Mouse (Mus musculus) hindbrain, embryonic 12.5 days (tissue): ENCODE results near the gene Rbm28. TPM values are rescaled to one million over a fixed set of nuclear protein-coding genes. Genes with fewer than 3 reads are reported as not detected.
A peak's percentile ranks its signal among the peaks of the same experiment; 100 is the strongest.
"Not testable (repeated sequence)": the region's sequence is repeated elsewhere in the genome, so short reads cannot be mapped to it uniquely, and the experiment has no call there.

Experiments used
- ATAC-seq: fragments of 200-750 bp; cut with Nextera tagmentation; 2 replicates; pipeline ENCODE4 v1.8.0; 2017; ENCODE audit warnings: moderate TSS enrichment; ENCODE audit not compliant: low FRiP score
- H3K27ac ChIP-seq: fragments of 300-500 bp; sonication (generic); 2 replicates; pipeline ENCODE4 v1.5.1; 2016; ENCODE audit warnings: mild to moderate bottlenecking
- H3K27me3 ChIP-seq: fragments of 300-500 bp; sonication (generic); 2 replicates; pipeline ENCODE4 v1.6.1; 2016; ENCODE audit warnings: mild to moderate bottlenecking
- H3K36me3 ChIP-seq: fragments of 300-500 bp; sonication (generic); 2 replicates; pipeline ENCODE4 v1.6.1; 2016; ENCODE audit warnings: mild to moderate bottlenecking
- H3K4me1 ChIP-seq: fragments of 300-500 bp; sonication (generic); 2 replicates; pipeline ENCODE4 v1.6.1; 2016
- H3K4me2 ChIP-seq: fragments of 300-500 bp; sonication (generic); replicated peaks from 2 replicates; pipeline ENCODE4 v1.6.1; 2016; ENCODE audit warnings: mild to moderate bottlenecking
- H3K4me3 ChIP-seq: fragments of 300-500 bp; sonication (generic); 2 replicates; pipeline ENCODE4 v1.5.1; 2016; ENCODE audit warnings: mild to moderate bottlenecking
- H3K9ac ChIP-seq: fragments of 300-500 bp; sonication (generic); 2 replicates; pipeline ENCODE4 v1.6.1; 2016; ENCODE audit warnings: mild to moderate bottlenecking, moderate library complexity
- H3K9me3 ChIP-seq: fragments of 300-500 bp; sonication (generic); replicated peaks from 2 replicates; pipeline ENCODE4 v1.6.1; 2016; ENCODE audit warnings: mild to moderate bottlenecking
- WGBS: fragments of 180-500 bp; shearing (Covaris S2); methylation state at CpG from one replicate; pipeline ENCODE4 v1.1.7; 2016; 5-methylcytosine and 5-hydroxymethylcytosine counted together
- polyA plus RNA-seq: library from polyadenylated mRNA; unstranded; fragments of >200 nt; fragmentation: Nextera tagmentation; extraction: Ambion mirVana; gene quantifications from 2 replicates; pipeline ENCODE4 v1.2.1, GENCODE M21; 2016

The Rbm28 gene
- polyA plus RNA-seq, 1 experiment from 2014 or later: 61.0 TPM

DNA sequence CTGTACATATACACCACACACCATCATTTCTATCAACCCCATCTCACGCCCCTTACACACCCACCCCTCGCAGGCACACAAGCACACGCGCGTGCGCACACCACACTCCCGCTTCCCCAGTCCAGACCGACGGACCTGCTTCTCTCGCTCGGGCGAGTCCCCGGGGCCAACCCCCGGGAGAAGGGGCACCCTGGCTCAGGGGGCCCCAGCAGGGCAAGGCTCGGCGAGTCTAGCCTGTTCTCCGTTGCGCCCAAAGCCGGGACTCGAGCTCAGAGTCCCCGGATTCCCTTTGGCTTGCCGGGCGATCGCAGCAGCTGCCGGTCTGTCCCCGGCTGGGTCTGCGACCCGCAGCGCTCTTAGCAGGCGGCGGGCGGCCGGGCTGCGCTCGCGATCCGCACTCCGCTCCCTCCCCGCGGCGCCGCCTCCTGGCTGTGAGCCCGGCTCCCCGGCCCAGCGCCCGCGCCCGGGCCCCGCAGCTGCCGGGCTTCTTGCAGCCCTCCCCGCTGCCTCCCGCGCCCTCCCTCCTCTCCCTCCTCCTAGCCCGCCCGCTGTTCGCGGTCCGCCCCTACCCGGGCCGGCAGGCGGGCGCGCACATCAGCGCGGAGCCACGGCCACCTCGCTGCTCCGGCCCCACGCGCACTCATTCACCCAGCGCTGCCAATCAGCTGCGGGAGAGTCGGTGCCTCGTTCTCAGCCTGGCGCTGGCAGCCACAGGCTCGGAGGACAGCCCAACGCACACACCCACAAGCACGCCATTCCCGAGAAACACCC, 14.3 kb upstream of the Rbm28 start, which contains the start of gene Prrt4:
Gene Prrt4, minus strand, starts transcription at position 697 of the 771 bp plus-strand sequence.
- H3K36me3 ChIP-seq: no peaks in the 10 kb centered on the region
- H3K27me3 ChIP-seq: peaks cover 62% of the 10 kb centered on the region
- H3K4me3 ChIP-seq: peak within 1 kb of the TSS; percentile 56
- H3K4me2 ChIP-seq: peak within 1 kb of the TSS; percentile 90
- WGBS: 1% methylated on average over 74 of the region's 79 CpGs
- peaks cover 15% of the 10 kb centered on the region for H3K4me1 ChIP-seq
- peak; percentile 87 for ATAC-seq
- H3K27ac ChIP-seq: peak within 1 kb of the TSS; percentile 82
- H3K9ac ChIP-seq: peak within 1 kb of the TSS; percentile 81
- no peaks in the 10 kb centered on the region for H3K9me3 ChIP-seq

DNA sequence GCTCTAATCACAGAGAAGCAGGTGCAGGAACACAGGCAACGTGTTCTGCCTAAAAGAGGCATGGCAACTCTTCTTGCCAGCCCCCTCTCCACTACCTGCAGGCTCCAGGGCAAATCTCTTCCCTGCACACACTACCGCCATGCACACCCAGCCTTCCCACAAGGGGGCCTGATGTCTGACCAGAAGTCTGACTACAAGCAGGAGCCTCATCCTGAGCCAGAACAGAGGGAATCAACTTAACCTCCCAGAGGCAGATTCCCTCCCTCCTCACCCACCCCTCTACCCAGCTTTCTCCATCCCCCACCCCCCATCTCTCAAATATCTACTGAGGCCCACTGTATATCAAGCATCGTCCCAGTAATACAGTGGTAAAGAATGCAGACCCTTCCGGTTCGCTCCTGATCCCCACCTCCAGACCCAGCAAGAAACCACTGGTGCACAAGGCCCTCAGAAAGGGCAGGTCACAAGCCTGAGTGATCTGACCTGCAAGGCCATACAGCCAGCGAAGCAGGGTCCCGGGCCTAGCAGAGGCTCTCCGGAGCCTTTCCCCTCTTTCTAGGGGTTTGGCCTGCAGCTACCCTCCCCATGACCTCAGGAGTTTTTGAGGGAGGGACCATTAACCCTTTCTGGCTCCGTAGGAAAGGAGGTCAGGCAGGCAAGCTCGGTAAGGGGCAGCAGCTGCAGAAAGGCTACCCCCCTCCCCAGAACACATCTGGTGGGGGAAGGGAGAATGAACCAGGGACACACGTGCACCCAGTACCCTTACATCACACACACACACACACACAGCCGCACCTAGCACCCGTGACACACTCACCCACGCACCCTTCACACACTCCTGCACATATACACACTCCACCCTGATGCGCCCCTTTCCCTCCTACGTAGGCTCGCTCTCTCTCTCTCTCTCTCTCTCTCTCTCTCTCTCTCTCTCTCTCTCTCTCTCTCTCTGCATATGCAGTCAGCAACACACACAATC, 13.4 kb upstream of the Rbm28 start:
- H3K4me1 ChIP-seq: peaks cover 15% of the 10 kb centered on the region
- 11% methylated on average over 15 of the region's 17 CpGs for WGBS
- H3K4me3 ChIP-seq: peak overlapping the region; percentile 56
- peak overlapping the region; percentile 90 for H3K4me2 ChIP-seq
- H3K27me3 ChIP-seq: peaks cover 71% of the 10 kb centered on the region
- ATAC-seq: peak; percentile 70
- no peaks in the 10 kb centered on the region for H3K36me3 ChIP-seq
- H3K27ac ChIP-seq: peak overlapping the region; percentile 82; the same call in 1 of the 2 replicates
- peak overlapping the region; percentile 81 for H3K9ac ChIP-seq
- H3K9me3 ChIP-seq: no peaks in the 10 kb centered on the region

DNA sequence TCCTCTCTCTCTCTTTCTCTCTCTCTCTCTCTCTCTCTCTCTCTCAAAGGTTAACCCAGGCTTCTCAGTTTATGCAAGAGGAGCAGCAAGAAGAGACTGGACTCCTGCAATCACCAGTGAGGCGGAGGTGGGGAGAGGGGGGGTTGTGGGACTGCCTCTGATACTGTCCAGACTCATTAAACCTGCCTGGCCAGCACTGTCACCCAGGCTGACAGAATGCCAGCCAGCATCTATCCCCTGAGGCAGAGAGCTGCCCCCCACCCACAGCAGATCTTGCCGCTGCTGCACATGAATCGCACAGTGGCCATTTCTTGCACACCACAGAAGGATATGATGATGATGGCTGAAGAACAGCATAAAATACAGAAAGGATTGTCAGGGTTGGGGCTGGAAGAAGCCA, 10.3 kb upstream of the Rbm28 start:
- Histone ChIP-seq H3K4me2 (no peak overlapping the region), H3K9me3 (no peaks in the 10 kb centered on the region), H3K36me3 (no peaks in the 10 kb centered on the region), H3K27me3 (peaks cover 79% of the 10 kb centered on the region), H3K4me1 (peaks cover 29% of the 10 kb centered on the region), H3K9ac (no peak overlapping the region), H3K4me3 (no peak overlapping the region), H3K27ac (no peak overlapping the region)
- ATAC-seq: no peak
- 78% methylated on average over 3 of the region's 3 CpGs for WGBS

DNA sequence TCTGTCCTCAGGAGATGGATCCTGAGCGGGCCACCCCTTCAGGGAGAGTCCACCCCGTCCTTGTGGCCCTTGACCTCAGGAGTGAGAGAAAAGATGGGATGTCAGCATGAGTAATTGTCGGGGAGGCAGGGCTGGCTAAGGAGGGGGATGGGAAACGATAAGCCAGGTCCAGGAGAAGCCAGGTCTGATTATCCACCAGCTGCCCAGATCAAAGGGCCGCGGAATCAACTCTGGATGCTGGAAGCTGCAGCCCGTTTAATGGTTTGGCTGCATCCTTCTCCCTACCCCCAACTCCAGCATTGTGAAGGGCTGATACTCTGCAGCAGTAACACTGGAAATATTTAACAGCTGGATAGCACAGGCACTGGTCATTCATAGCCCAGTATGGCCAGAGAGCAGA, 9.6 kb upstream of the Rbm28 start:
- peaks cover 33% of the 10 kb centered on the region for H3K4me1 ChIP-seq
- peaks cover 83% of the 10 kb centered on the region for H3K27me3 ChIP-seq
- H3K4me3 ChIP-seq: no peak overlapping the region
- no peaks in the 10 kb centered on the region for H3K9me3 ChIP-seq
- ATAC-seq: no peak
- no peak overlapping the region for H3K9ac ChIP-seq
- WGBS: 18% methylated on average over 7 of the region's 7 CpGs
- no peaks in the 10 kb centered on the region for H3K36me3 ChIP-seq
- H3K4me2 ChIP-seq: no peak overlapping the region
- H3K27ac ChIP-seq: no peak overlapping the region

DNA sequence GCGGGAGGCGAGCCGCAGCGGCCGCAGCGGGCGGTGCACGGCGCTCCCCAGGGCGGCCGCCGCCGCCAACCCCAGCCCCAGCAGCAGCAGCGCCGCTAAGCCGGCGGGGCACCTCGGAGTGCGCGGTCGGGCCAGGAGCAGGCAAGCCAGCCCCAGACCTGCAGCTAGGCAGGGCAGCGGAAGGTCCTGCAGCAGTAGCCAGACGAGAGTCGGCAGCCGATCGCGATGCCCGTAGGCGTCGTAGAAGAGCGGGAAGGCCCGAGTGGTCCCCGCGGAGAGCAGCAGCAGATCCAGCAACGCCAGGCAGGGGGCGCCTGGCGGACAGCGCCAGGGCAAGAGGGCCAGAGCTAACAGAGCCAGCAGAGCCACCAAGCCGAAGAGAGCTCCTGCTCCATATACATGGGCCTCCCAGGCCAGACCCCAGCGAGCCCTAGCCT, 6.2 kb upstream of the Rbm28 start:
- ATAC-seq: peak; percentile 75
- under 1% methylated on average over 40 of the region's 40 CpGs for WGBS
- H3K27ac ChIP-seq: no peak overlapping the region
- peak overlapping the region; percentile 51 for H3K4me3 ChIP-seq
- peaks cover 80% of the 10 kb centered on the region for H3K27me3 ChIP-seq
- peaks cover 23% of the 10 kb centered on the region for H3K4me1 ChIP-seq
- no peaks in the 10 kb centered on the region for H3K36me3 ChIP-seq
- H3K9me3 ChIP-seq: no peaks in the 10 kb centered on the region
- H3K9ac ChIP-seq: peak overlapping the region; percentile 69
- peak overlapping the region; percentile 99 for H3K4me2 ChIP-seq

DNA sequence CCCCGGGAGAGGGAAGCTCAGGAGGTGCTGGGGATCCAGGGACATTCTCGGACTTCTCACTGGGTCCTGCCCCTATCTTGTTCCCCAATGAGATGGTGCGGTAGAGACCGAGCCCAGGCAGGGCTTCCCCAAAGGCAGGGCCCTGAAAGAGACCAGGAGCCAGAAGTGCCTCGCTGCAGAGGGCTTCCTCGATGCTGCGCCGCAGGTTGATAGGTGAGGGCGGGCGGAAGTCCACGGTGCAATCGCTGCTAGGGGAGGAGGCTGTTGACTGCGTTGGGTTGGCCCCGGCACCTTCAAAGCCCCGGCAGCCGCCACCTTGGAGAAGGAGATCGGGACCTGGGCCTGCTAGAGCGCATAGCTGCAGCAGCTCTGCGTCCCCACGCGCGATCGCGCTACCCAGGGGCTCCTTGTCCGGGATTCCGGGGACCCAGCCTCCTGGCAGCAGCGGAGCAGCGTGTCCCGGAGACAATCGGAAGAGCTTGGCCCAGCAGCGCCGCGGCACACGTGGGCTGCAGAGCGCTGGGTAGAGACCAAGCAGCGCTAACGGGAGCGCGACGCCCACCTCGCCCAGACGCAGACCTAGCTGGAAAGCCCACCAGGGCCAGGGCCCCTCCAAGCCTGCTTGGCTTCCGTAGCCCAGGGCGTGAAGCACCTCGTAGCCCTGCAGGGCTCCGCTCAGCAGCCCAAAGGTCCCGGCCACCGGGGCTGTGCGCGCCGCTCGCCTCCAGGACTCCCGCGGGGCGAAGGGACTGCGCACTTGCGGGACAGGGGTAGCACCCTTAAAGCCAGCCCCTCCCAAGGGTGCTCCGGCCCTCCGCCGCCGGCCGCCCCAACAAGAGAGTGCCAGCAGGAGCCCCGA, 5.5 kb upstream of the Rbm28 start:
- under 1% methylated on average over 57 of the region's 63 CpGs for WGBS
- H3K9ac ChIP-seq: peak overlapping the region; percentile 69
- H3K27me3 ChIP-seq: peaks cover 76% of the 10 kb centered on the region
- no peaks in the 10 kb centered on the region for H3K36me3 ChIP-seq
- peak; percentile 65 for ATAC-seq
- H3K4me3 ChIP-seq: peak overlapping the region; percentile 51
- no peak overlapping the region for H3K27ac ChIP-seq
- peaks cover 23% of the 10 kb centered on the region for H3K4me1 ChIP-seq
- peak overlapping the region; percentile 99 for H3K4me2 ChIP-seq
- H3K9me3 ChIP-seq: no peaks in the 10 kb centered on the region

DNA sequence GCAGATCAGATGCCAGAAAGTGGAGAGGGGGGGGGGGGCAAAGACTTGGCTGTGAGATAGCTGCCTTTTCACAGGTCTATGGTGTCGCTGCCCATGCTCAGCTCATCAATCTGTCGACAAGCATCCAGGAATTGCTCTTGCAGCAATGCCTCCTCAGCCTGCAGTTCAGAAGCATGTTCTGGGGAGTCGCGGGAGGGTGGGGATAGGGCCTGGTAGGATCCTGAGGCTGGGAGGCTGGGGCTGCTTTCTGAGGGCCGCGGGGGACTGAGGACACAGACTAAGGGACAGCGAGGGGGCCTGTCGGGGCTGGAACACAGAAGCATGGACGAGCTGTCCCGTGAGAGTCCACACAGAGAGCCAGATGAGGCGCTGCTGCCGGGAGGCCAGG, 4.9 kb upstream of the Rbm28 start:
- WGBS: 2% methylated on average over 12 of the region's 12 CpGs
- ATAC-seq: no peak

DNA sequence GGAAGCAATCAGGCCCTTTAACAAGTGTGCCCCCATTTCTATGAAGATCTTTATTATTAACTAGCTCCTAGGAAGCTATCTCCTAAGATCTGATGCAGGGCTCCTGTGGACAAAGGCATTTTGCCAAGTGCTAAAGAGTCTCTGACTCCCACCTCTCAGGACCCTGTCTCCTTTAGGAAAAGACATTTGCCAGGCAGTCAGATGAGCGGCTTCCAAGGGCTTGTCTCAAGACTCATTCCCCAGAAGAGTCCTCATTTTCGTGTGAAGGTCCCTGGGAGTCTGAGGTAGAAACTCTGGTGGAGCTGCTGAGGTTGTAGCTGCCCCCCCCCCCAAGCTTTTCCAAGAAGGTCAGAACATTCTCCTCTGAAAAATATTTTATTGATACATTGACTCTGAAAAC, 4.1 kb upstream of the Rbm28 start:
- Histone ChIP-seq H3K27me3 (peaks cover 70% of the 10 kb centered on the region), H3K4me3 (no peak overlapping the region), H3K4me2 (no peak overlapping the region), H3K9ac (no peak overlapping the region), H3K36me3 (no peaks in the 10 kb centered on the region), H3K27ac (no peak overlapping the region), H3K4me1 (peaks cover 26% of the 10 kb centered on the region), H3K9me3 (no peaks in the 10 kb centered on the region)
- 44% methylated on average over 2 of the region's 2 CpGs for WGBS
- no peak for ATAC-seq

More for the DNA sequence above, 4.9 kb upstream of the Rbm28 start:
- no peaks in the 10 kb centered on the region for H3K36me3 ChIP-seq
- peaks cover 23% of the 10 kb centered on the region for H3K4me1 ChIP-seq
- H3K9me3 ChIP-seq: no peaks in the 10 kb centered on the region
- peaks cover 74% of the 10 kb centered on the region for H3K27me3 ChIP-seq
- peak overlapping the region; percentile 51 for H3K4me3 ChIP-seq
- H3K4me2 ChIP-seq: peak overlapping the region; percentile 99
- peak overlapping the region; percentile 69; the same call in 1 of the 2 replicates for H3K9ac ChIP-seq
- H3K27ac ChIP-seq: no peak overlapping the region

DNA sequence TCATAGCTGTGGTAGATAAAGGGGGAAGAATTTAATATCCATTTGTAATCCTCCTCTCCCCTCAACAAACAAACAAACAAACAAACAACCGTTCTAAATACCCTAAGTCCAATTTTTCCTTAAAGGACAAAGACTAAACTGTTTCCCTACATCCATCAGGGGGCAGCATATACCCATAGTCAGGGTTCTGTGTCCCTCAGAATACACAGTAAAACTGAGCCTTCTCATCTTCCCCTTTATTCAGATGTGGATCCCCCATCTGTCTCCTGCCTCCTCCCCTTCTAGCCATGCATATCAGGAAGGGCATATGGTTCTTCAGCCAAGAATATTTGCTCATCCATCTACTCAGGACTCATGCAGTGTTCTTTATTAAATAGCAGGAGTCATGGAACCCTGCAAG, 1.4 kb upstream of the Rbm28 start:
- H3K27ac ChIP-seq: no peak overlapping the region

DNA sequence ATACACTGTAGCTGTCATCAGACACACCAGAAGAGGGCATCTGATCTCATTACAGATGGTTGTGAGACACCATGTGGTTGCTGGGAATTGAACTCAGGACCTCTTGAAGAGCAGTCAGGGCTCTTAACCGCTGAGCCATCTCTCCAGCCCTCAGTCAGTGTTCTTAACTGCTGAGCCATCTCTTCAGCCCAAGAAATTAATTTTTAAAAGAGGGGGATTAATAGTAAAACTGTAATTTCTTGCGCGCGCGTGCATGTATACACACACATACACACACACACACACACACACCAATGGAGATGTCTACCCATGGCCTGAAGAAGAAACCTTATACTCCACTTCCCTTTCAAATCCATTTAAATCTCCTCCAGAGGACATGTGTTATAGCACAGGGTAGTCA, 3.5 kb downstream of the Rbm28 start:
- peaks cover 38% of the 10 kb centered on the region for H3K36me3 ChIP-seq

More for the DNA sequence above, 1.4 kb upstream of the Rbm28 start:
- 7% methylated on average over 1 of the region's 1 CpGs for WGBS
- H3K36me3 ChIP-seq: no peaks in the 10 kb centered on the region
- H3K4me3 ChIP-seq: no peak overlapping the region
- H3K27me3 ChIP-seq: peaks cover 45% of the 10 kb centered on the region
- H3K9ac ChIP-seq: no peak overlapping the region
- H3K9me3 ChIP-seq: no peaks in the 10 kb centered on the region
- ATAC-seq: peak; percentile 43; the same call in 1 of the 2 replicates
- H3K4me2 ChIP-seq: no peak overlapping the region
- peaks cover 31% of the 10 kb centered on the region for H3K4me1 ChIP-seq

DNA sequence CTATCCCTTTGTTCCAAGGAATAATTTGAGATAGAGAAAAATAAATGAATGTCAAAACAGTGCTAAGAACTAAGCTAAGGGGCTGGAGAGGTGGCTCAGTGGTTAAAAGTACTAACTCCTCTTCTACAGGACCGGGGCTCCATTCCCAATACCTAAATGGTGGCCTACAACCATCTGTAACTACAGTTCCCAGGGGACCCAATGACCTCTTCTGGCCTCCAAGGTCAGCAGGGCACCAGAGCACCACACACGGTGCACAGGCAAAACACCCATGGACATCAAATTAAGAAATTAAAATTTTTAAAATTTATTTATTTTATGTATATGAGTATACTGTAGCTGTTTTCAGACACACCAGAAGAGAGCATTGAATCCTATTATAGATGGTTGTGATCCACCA, 4.0 kb downstream of the Rbm28 start:
- WGBS: 82% methylated on average over 2 of the region's 2 CpGs
- Histone ChIP-seq H3K9ac (no peak overlapping the region), H3K9me3 (no peaks in the 10 kb centered on the region), H3K27ac (no peak overlapping the region), H3K4me2 (no peak overlapping the region), H3K36me3 (peaks cover 43% of the 10 kb centered on the region), H3K4me1 (peaks cover 11% of the 10 kb centered on the region), H3K4me3 (no peak overlapping the region), H3K27me3 (0 out of 2 replicates have a peak, but pooled peaks cover 4% of the 10 kb centered on the region)
- no peak for ATAC-seq

More for the DNA sequence above, 3.5 kb downstream of the Rbm28 start:
- H3K27ac ChIP-seq, H3K4me2 ChIP-seq, H3K4me3 ChIP-seq, H3K27me3 ChIP-seq, H3K9me3 ChIP-seq, H3K9ac ChIP-seq, ATAC-seq: not testable (repeated sequence)
- H3K4me1 ChIP-seq: peaks cover 11% of the 10 kb centered on the region
- 97% methylated on average over 5 of the region's 5 CpGs for WGBS
